Mouse (Mus musculus): ENCODE data around the gene Etv5.
"Not testable (repeated sequence)": the region's sequence is repeated elsewhere in the genome, so short reads cannot be mapped to it uniquely, and the experiment has no call there.

Etv5 gene

GRCm38 (mm10) chr16:22389146-22389911 lies 50.2 kb downstream of the Etv5 start:
- DNase-seq, result no peak

DNA sequence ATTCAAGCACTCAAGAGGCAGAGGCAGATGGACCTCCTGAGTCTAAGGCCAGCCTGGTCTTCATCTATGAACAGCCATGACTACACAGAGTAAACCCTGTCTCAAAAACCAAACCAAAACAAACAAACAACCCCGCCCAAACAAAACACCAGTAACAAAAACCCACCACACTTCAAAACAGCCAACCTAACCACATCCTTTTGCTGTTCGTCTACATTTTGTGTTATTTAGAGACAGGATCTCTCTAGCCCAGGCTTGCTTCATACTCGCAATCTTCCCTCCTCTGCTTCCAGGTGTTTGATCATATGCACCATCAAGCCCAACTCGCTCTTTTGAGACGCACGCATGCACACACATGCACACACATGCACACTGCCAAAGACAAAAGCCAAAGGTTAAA lies 51.8 kb downstream of the Etv5 start:
- no peak for DNase-seq

GRCm38 (mm10) chr16:22382018-22382417 lies 57.5 kb downstream of the Etv5 start:
- DNase-seq, result not testable (repeated sequence)

- DNase-seq, result no peak
Measured at GRCm38 (mm10) chr16:22380981-22381380, 58.5 kb downstream of the Etv5 start.

- no peak for DNase-seq
Measured at GRCm38 (mm10) chr16:22379986-22380385, 59.5 kb downstream of the Etv5 start.

- DNase-seq, result no peak
Measured at GRCm38 (mm10) chr16:22379342-22379741, 60.2 kb downstream of the Etv5 start.

GRCm38 (mm10) chr16:22377714-22378113 lies 61.8 kb downstream of the Etv5 start:
- no peak for DNase-seq

- no peak for DNase-seq
Measured at GRCm38 (mm10) chr16:22374898-22375297, 64.6 kb downstream of the Etv5 start.

DNA sequence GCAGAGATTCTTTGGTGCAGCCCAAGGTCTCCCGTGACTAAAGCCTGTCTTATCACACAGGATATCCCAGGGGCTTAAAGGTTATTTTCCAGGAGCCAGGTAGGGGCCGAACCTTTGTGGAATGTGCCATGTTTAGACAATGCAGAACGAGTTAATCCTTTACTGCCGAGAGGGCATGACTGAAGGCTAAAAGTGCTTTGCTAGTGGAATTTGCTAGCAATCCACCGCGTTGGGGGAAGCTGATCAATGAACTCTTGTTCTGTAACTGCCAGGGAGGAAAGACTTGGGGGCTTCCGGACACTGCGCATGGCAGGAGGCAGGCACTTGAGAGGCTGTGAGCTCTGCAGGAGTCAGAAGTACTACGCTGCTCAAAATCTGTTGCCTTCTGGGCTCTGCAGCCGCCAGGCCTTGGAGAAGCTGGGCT lies 66.8 kb downstream of the Etv5 start:
- DNase-seq, result no peak

DNA sequence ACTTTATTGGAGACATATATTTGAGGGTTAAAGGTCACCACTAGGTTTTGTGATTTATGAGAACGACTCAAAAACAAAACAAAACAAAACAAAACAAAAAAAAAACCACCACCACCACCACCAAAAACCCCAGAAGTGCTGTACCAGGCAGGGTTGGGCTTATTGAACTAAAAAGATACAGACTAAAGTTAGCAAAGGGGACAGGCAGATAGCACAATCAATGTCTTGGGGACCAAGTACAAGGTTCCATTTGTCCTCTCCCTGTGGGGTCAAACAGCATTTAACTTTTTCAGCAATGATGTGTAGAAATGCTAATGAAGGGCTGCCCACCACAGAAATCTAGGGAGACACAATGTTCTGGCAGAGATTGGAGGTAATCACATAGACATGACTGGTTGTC lies 67.3 kb downstream of the Etv5 start:
- DNase-seq, result no peak

GRCm38 (mm10) chr16:22367099-22367498 lies 72.4 kb downstream of the Etv5 start:
- no peak for DNase-seq

- DNase-seq, result no peak
Measured at GRCm38 (mm10) chr16:22366040-22366439, 73.5 kb downstream of the Etv5 start.

DNA sequence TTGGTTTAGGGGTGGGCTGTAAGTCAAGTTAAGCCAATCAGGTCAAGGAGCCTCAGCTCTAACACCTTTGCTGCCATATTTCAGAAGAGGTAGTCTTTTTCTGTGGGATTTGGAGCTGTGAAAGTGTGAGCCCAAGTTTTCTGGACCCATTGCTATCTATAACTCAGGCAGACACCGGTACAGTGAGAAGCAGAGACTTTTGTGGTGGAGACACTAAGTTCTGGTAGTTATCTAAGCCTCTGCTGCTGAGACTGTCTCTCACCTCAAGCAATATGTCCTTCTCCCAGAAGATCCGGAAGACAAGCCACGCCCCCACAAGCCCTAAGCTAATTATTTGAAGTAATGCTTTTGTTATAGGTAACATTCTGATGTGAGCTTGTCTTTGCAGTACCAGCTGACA lies 73.9 kb downstream of the Etv5 start:
- no peak for DNase-seq

- peak; percentile 5 to 7 for DNase-seq
Measured at GRCm38 (mm10) chr16:22358701-22359354, 80.7 kb downstream of the Etv5 start.

DNA sequence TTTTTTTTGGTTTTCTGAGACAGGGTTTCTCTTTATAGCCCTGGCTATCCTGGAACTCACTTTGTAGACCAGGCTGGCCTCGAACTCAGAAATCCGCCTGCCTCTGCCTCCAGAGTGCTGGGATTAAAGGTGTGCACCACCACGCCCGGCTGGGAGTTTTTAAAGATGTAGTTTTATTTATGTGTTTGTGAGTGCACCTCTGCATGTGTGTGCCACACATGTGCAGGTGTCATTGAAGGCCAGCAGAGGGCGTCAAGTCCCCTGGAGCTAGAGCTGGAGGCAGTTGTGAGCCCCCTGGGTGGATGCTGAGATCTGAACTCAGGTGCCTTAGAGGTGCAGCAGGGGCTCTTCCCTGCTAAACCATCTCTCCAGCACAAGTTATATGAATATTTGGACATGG lies 85.3 kb downstream of the Etv5 start:
- DNase-seq, result not testable (repeated sequence)

DNA sequence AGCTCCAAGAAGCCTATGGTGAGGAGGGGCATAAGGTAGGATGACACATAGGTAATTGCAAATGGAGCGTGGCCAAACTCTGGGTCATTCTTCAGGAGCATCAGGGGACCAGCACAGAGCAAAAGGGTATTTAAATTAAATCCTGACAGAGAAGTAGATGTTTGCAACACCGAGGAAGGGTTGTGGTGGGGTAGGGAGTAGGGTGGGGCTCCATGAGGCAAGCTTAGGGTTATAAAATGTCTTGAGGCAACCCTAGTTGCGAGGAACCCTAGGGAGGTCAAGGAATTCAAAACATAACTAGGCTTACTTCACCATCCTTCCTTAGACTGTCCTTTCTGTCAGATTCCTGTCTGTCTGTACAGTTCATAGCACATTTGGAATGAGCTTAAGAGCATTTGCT lies 85.9 kb downstream of the Etv5 start:
- no peak for DNase-seq

DNA sequence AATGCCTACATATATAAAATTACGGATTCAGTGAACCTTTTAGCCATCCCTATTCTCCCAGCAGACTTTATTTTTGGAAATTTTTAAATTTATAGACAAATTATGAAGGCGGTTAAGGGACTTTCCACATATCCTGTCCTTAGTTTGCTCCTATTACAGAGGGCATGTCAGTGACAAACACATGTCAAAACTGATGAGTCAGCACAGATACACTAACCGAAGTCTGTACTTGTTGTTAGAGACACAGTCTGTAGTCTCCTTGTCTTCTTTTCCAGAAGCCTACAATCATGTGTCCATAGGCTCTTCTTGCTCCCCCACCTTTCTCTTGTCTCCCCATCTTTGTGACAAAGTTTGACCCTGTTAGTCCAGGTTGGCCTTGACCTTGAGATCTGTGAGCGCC lies 88.3 kb downstream of the Etv5 start:
- no peak for DNase-seq

GRCm38 (mm10) chr16:22349798-22350197 lies 89.7 kb downstream of the Etv5 start:
- no peak for DNase-seq

GRCm38 (mm10) chr16:22348478-22349270 lies 90.8 kb downstream of the Etv5 start:
- no peak for DNase-seq

DNA sequence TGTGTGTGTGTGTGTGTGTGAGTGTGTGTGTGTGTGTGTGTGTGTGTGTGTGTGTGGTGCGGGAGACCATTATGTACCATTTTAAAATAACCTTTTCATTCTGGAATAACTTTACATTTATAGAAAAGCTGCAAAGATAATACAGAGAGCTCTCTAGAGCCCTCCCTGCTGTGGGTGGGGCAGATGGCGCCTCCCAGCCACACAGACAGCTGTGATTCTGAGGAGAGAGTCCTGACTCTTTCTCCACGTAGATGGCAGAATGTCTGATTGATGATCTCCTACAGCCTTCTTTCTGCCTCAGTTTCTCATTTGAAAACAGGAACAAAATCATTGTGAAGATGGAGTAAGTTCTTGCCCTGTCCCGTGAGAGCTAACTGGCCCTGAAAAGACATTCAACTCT lies 91.5 kb downstream of the Etv5 start:
- DNase-seq, result no peak

DNA sequence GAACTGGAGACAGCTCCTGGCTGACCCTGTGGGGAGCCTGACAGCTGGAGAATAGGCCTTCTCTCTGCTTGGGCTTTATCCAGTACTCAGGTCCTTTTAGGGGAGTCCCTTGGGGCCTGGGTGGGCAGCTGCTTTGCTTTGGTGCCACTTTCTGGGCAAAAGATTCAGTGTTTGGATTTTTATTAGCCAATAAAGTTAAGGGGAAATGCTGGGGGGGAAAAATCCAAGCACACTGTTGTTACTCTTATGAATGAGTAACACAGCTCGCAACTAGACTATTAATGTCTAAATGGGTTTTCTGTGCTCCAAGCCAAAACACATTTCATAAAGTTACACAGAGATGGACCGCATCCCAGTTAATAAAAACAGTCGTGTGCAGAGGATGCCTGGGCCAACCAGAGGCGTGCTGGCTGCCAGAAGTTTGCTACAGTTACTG lies 98.3 kb downstream of the Etv5 start:
- DNase-seq, result peak; percentile 2 to 4

DNA sequence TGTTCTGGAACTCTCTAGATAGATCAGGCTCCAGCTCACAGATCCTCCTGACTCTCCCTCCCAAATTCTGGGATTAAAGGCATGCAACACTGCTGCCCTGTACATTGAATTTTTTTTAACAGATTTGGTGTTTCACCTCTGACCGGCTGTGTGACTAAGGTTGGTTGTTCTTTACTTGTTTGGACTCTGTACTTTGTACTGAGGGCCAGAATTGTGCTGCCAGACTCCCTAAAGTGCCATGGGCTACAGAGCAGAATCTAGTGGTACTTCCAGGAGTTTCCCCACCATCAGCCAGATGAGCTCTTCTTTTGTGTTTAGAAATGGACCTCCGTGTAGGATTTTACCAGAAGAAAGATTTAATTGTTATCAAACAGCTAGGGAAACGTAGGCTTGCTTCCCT lies 103.7 kb downstream of the Etv5 start:
- no peak for DNase-seq
